Mouse (Mus musculus): ENCODE results near the gene Baz1b. TPM values are rescaled to one million over a fixed set of nuclear protein-coding genes. Genes with fewer than 3 reads are reported as not detected.

Baz1b gene
- total and polyA plus RNA-seq, 3 experiments = 13.9 to 46.1 (median 42.3) TPM

DNA sequence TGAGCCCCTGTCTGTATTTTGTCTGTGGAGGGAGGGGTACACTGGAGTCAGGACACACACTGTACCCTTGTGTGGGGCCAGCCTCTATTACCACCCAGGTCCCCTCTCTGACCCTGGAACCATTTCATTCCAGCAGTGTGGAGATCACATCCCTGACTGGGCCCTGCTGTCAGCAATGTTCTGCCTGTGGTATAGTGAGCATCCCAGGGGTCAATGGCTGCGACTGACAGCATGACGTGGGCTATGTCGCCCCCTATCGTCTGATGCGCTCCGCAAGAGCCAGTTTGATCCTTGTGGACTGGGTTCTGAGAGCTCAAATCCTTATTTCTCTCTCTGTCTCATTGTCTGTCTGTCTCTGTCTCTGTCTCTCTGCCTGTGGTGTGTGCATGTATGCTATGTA, 99.1 kb downstream of the Baz1b start:
- Histone ChIP-seq H3K4me1 (ENCODE audit: control insufficient read depth, insufficient read depth, low read length) (no peaks in the 10 kb centered on the region), H3K9ac (ENCODE audit: low read depth, low read length) (no peak overlapping the region), H3K4me3 (no peak overlapping the region), H3K36me3 (ENCODE audit: control insufficient read depth, insufficient read depth, low read length) (no peaks in the 10 kb centered on the region), H3K27me3 (ENCODE audit: control insufficient read depth, insufficient read depth, low read length) (no peaks in the 10 kb centered on the region), H3K79me2 (replicated peaks; ENCODE audit: control insufficient read depth, insufficient read depth, low read length) (no peaks in the 10 kb centered on the region), H3K27ac (no peak overlapping the region)
- WGBS = under 1% methylated on average over 6 of the region's 6 CpGs
- peak; percentile 94 for TF ChIP-seq CTCF (IDR thresholded peaks at IDR 0.05)
- peak; percentile 89; the same call in 1 of the 2 replicates for TF ChIP-seq EP300 (IDR thresholded peaks at IDR 0.05; ENCODE audit: insufficient read depth, low read depth, low read length)
- TF ChIP-seq POLR2A (IDR thresholded peaks at IDR 0.05; ENCODE audit: insufficient read depth, low read depth, low read length) = no peak
- intact Hi-C loops (cut with DNase I) = loop anchor here (1.0 kb wide), 2 partner anchors 50 to 168 kb away; no protein-coding TSS in a partner anchor
- peak; percentile 71 to 82 for DNase-seq

DNA sequence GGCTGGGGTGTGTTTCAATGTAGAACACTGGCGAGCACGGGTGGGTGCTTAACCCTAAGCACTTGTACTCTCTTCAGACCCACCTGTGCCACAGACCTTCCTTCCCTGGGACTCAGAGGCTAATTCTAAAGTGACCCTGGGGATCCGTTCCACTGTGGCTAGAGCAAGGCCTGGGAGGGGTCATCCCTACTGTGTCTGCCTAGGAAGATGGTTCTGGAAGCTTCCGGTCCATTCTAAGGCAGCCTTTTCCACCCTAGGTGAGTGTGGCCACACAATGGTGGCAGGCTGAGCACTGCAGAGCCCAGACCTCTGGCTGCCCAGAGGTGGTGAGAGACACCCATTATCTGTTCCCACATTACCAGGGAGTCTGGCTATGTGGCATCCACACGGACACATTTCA, 99.9 kb downstream of the Baz1b start:
- Histone ChIP-seq H3K27me3 (ENCODE audit: control insufficient read depth, insufficient read depth, low read length) (no peaks in the 10 kb centered on the region), H3K27ac (no peak overlapping the region), H3K36me3 (ENCODE audit: control insufficient read depth, insufficient read depth, low read length) (no peaks in the 10 kb centered on the region), H3K9ac (ENCODE audit: low read depth, low read length) (no peak overlapping the region), H3K4me1 (ENCODE audit: control insufficient read depth, insufficient read depth, low read length) (no peaks in the 10 kb centered on the region), H3K4me3 (no peak overlapping the region), H3K79me2 (replicated peaks; ENCODE audit: control insufficient read depth, insufficient read depth, low read length) (no peaks in the 10 kb centered on the region)
- no peak for TF ChIP-seq CTCF (IDR thresholded peaks at IDR 0.05)
- TF ChIP-seq POLR2A (IDR thresholded peaks at IDR 0.05; ENCODE audit: insufficient read depth, low read depth, low read length) = no peak
- TF ChIP-seq EP300 (IDR thresholded peaks at IDR 0.05; ENCODE audit: insufficient read depth, low read depth, low read length) = no peak
- intact Hi-C loops (cut with DNase I) = loop anchor here (1.0 kb wide), 2 partner anchors 51 to 169 kb away; no protein-coding TSS in a partner anchor
- no peak for DNase-seq
- 64% methylated on average over 5 of the region's 5 CpGs for WGBS

- Histone ChIP-seq H3K27me3 (ENCODE audit: control insufficient read depth, insufficient read depth, low read length) (no peaks in the 10 kb centered on the region), H3K79me2 (replicated peaks; ENCODE audit: control insufficient read depth, insufficient read depth, low read length) (no peaks in the 10 kb centered on the region), H3K4me3 (no peak overlapping the region), H3K27ac (no peak overlapping the region), H3K36me3 (ENCODE audit: control insufficient read depth, insufficient read depth, low read length) (no peaks in the 10 kb centered on the region), H3K4me1 (ENCODE audit: control insufficient read depth, insufficient read depth, low read length) (no peaks in the 10 kb centered on the region), H3K9ac (ENCODE audit: low read depth, low read length) (no peak overlapping the region)
- no peak for TF ChIP-seq CTCF (IDR thresholded peaks at IDR 0.05)
- no peak for TF ChIP-seq POLR2A (IDR thresholded peaks at IDR 0.05; ENCODE audit: insufficient read depth, low read depth, low read length)
- no peak for TF ChIP-seq EP300 (IDR thresholded peaks at IDR 0.05; ENCODE audit: insufficient read depth, low read depth, low read length)
- intact Hi-C loops (cut with DNase I) = no loop called here
- DNase-seq = no peak
- 75% methylated on average over 6 of the region's 6 CpGs for WGBS
Measured at GRCm38 (mm10) chr5:135290703-135291102, 103.6 kb downstream of the Baz1b start.

DNA sequence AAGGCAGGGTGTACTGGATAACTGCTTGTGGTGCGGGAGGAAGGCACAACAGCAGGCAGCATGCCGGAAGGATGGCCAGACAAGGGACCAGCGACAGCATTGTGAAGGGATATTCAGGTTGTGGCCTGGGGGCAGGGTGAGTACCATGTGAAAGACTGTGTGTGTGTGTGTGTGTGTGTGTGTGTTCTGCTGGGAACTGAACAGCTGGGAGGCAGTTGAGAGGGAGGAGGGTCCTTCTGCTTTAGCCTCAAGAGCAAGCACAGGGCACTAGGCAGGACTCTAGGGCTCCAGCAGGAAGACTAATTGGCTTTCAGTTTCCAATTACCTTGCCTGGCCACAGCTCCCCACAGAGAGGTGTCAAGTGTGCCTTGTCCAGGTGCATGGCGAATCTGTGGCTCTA, 104.1 kb downstream of the Baz1b start:
- Histone ChIP-seq H3K27ac (no peak overlapping the region), H3K36me3 (ENCODE audit: control insufficient read depth, insufficient read depth, low read length) (no peaks in the 10 kb centered on the region), H3K4me1 (ENCODE audit: control insufficient read depth, insufficient read depth, low read length) (no peaks in the 10 kb centered on the region), H3K27me3 (ENCODE audit: control insufficient read depth, insufficient read depth, low read length) (no peaks in the 10 kb centered on the region), H3K79me2 (replicated peaks; ENCODE audit: control insufficient read depth, insufficient read depth, low read length) (no peaks in the 10 kb centered on the region), H3K9ac (ENCODE audit: low read depth, low read length) (no peak overlapping the region), H3K4me3 (no peak overlapping the region)
- no peak for DNase-seq
- TF ChIP-seq CTCF (IDR thresholded peaks at IDR 0.05) (no peak), POLR2A (IDR thresholded peaks at IDR 0.05; ENCODE audit: insufficient read depth, low read depth, low read length) (no peak), EP300 (IDR thresholded peaks at IDR 0.05; ENCODE audit: insufficient read depth, low read depth, low read length) (no peak)
- 71% methylated on average over 4 of the region's 4 CpGs for WGBS
- intact Hi-C loops (cut with DNase I) = no loop called here

- 90% methylated on average over 2 of the region's 2 CpGs for WGBS
- H3K27me3 ChIP-seq (ENCODE audit: control insufficient read depth, insufficient read depth, low read length) = no peaks in the 10 kb centered on the region
- H3K27ac ChIP-seq = no peak overlapping the region
- no peak for DNase-seq
- TF ChIP-seq POLR2A (IDR thresholded peaks at IDR 0.05; ENCODE audit: insufficient read depth, low read depth, low read length) (no peak), EP300 (IDR thresholded peaks at IDR 0.05; ENCODE audit: insufficient read depth, low read depth, low read length) (no peak), CTCF (IDR thresholded peaks at IDR 0.05) (no peak)
- no peaks in the 10 kb centered on the region for H3K79me2 ChIP-seq (replicated peaks; ENCODE audit: control insufficient read depth, insufficient read depth, low read length)
- H3K36me3 ChIP-seq (ENCODE audit: control insufficient read depth, insufficient read depth, low read length) = no peaks in the 10 kb centered on the region
- no peak overlapping the region for H3K4me3 ChIP-seq
- intact Hi-C loops (cut with DNase I) = no loop called here
- H3K9ac ChIP-seq (ENCODE audit: low read depth, low read length) = no peak overlapping the region
- H3K4me1 ChIP-seq (ENCODE audit: control insufficient read depth, insufficient read depth, low read length) = no peaks in the 10 kb centered on the region
Measured at GRCm38 (mm10) chr5:135292001-135292400, 104.9 kb downstream of the Baz1b start.

Small RNAs within 50 kb of the gene (microRNA-seq; reads per million reads assigned to microRNA genes)
- gene Gm25315 = 0 reads per million in 2 experiments

Other genes with a start within 250 kb of the Baz1b start
- not detected for gene Cldn4, start 240.3 kb upstream of the Baz1b start, total RNA-seq (2021)
- gene Cldn4, start 240.3 kb upstream of the Baz1b start, polyA plus RNA-seq (2012; rRNA removed) = 0.68 TPM in 1 of 2 replicates, not detected in the other
- gene Cldn3, start 201.1 kb upstream of the Baz1b start, total RNA-seq (2021) = under 1 TPM in 1 of 2 experiments, not detected in 1; 0.26 TPM
- 0.12 and 6.8 TPM in 2 replicates for gene Cldn3, start 201.1 kb upstream of the Baz1b start, polyA plus RNA-seq (2012; rRNA removed)
- gene Abhd11, start 178.1 kb upstream of the Baz1b start, total RNA-seq (2021) = 10 to 100 TPM; 56.9 to 64.5 TPM
- gene Abhd11, start 178.1 kb upstream of the Baz1b start, polyA plus RNA-seq (2012; rRNA removed) = 90.2 and 110 TPM in 2 replicates
- 1 to 10 TPM; 1.4 to 1.5 TPM for gene Stx1a, start 163.8 kb upstream of the Baz1b start, total RNA-seq (2021)
- 4.7 and 5.1 TPM in 2 replicates for gene Stx1a, start 163.8 kb upstream of the Baz1b start, polyA plus RNA-seq (2012; rRNA removed)
- gene Dnajc30, start 123.1 kb upstream of the Baz1b start, total RNA-seq (2021) = 10 to 100 TPM; 38.4 to 46.1 TPM
- gene Dnajc30, start 123.1 kb upstream of the Baz1b start, polyA plus RNA-seq (2012; rRNA removed) = 34.7 and 35.7 TPM in 2 replicates
- 10 to 100 TPM; 20.5 to 21.1 TPM for gene Bud23, start 122.3 kb upstream of the Baz1b start, total RNA-seq (2021)
- 26.2 and 29.8 TPM in 2 replicates for gene Bud23, start 122.3 kb upstream of the Baz1b start, polyA plus RNA-seq (2012; rRNA removed)
- gene Vps37d, start 109.0 kb upstream of the Baz1b start, total RNA-seq (2021) = under 1 TPM; 0.52 to 0.57 TPM
- 0.61 and 0.72 TPM in 2 replicates for gene Vps37d, start 109.0 kb upstream of the Baz1b start, polyA plus RNA-seq (2012; rRNA removed)
- 10 to 100 TPM; 24.2 to 25.9 TPM for gene Mlxipl, start 97.4 kb upstream of the Baz1b start, total RNA-seq (2021)
- 47.1 and 49.0 TPM in 2 replicates for gene Mlxipl, start 97.4 kb upstream of the Baz1b start, polyA plus RNA-seq (2012; rRNA removed)
- 10 to 100 TPM in 1 of 2 experiments, 1 to 10 TPM in 1; 9.9 to 10.6 TPM for gene Tbl2, start 37.6 kb upstream of the Baz1b start, total RNA-seq (2021)
- 5.8 and 8.8 TPM in 2 replicates for gene Tbl2, start 37.6 kb upstream of the Baz1b start, polyA plus RNA-seq (2012; rRNA removed)
- gene Bcl7b, start 19.0 kb upstream of the Baz1b start, total RNA-seq (2021) = 10 to 100 TPM; 40.3 to 44.1 TPM
- 37.5 and 37.6 TPM in 2 replicates for gene Bcl7b, start 19.0 kb upstream of the Baz1b start, polyA plus RNA-seq (2012; rRNA removed)
- gene Fzd9, start 64.0 kb downstream of the Baz1b start, total RNA-seq (2021) = 1 to 10 TPM in 1 of 2 experiments, under 1 TPM in 1; 0.78 to 1.3 TPM
- gene Fzd9, start 64.0 kb downstream of the Baz1b start, polyA plus RNA-seq (2012; rRNA removed) = 1.8 TPM in 2 replicates
- gene Fkbp6, start 162.8 kb downstream of the Baz1b start, total RNA-seq (2021) = under 1 TPM; 0.31 to 0.41 TPM
- gene Fkbp6, start 162.8 kb downstream of the Baz1b start, polyA plus RNA-seq (2012; rRNA removed) = 0.26 TPM in 1 of 2 replicates, not detected in the other
- under 1 TPM; 0.11 to 0.18 TPM for gene Trim50, start 166.0 kb downstream of the Baz1b start, total RNA-seq (2021)
- not detected in 2 replicates for gene Trim50, start 166.0 kb downstream of the Baz1b start, polyA plus RNA-seq (2012; rRNA removed)
- gene Nsun5, start 182.7 kb downstream of the Baz1b start, total RNA-seq (2021) = 10 to 100 TPM; 14.1 to 18.3 TPM
- gene Nsun5, start 182.7 kb downstream of the Baz1b start, polyA plus RNA-seq (2012; rRNA removed) = 21.6 and 25.4 TPM in 2 replicates
- gene Pom121, start 207.3 kb downstream of the Baz1b start, total RNA-seq (2021) = 10 to 100 TPM; 12.3 to 13.1 TPM
- gene Pom121, start 207.3 kb downstream of the Baz1b start, polyA plus RNA-seq (2012; rRNA removed) = 9.2 and 11.3 TPM in 2 replicates

Data from heart, adult 2 months (tissue).